Mouse (Mus musculus) olfactory bulb, adult 2 months (tissue): ENCODE results near the gene Fam189a1.

ENCODE experiments used
- CTCF ChIP-seq: fragments of 200-500 bp; IDR thresholded peaks from 2 replicates; pipeline ENCODE4 v1.5.1; 2012; ENCODE audit warnings: low read depth, mild to moderate bottlenecking, low read length, moderate library complexity; ENCODE audit not compliant: insufficient read depth
- POLR2A ChIP-seq: fragments of 200-500 bp; IDR thresholded peaks from 2 replicates; pipeline ENCODE4 v1.6.1; 2012; ENCODE audit warnings: mild to moderate bottlenecking, low read depth, low read length, moderate library complexity; ENCODE audit not compliant: insufficient read depth

GRCm38 (mm10) chr7:64776708-64777489 lies 379.5 kb downstream of the Fam189a1 start:
- no peak for TF ChIP-seq POLR2A
- no peak for TF ChIP-seq CTCF
